Mouse (Mus musculus) gastrocnemius, postnatal 14 days (tissue): ENCODE data around the gene Entpd5. TPM values are rescaled to one million over a fixed set of nuclear protein-coding genes. Genes with fewer than 3 reads are reported as not detected.

Experiments used
- DNase-seq: peaks from one replicate; pipeline ENCODE4 v3.0.0; 2021; ENCODE audit warnings: mixed read lengths
- intact Hi-C: fragments of 180-260 bp; cut with DNase I; formaldehyde crosslinking; loops from one replicate; pipeline ENCODE4 v1.15.1; 2025; ENCODE audit warnings: low total_unique reads
- long read RNA-seq, 2 experiments: library from polyadenylated mRNA; stranded (forward); transcript quantifications; one replicate each; pipeline ENCODE4 v2.0.0; 2021
- total RNA-seq, 2 experiments: library from RNA; stranded (reverse); gene quantifications; 2 replicates each; pipeline ENCODE4 v1.2.3; 2021

The Entpd5 gene
- total RNA-seq: 1 to 10 TPM; 7.5 to 8.9 TPM
- long read RNA-seq, experiment 1, full-length matches to known transcripts: 6 of 7 reads
- long read RNA-seq, experiment 1, partial matches to known transcripts: 0 of 7 reads
- long read RNA-seq, experiment 1, other reads (novel, unspliced or antisense): 1 of 7 reads
- long read RNA-seq, experiment 2, full-length matches to known transcripts: 10 of 16 reads
- long read RNA-seq, experiment 2, partial matches to known transcripts: 0 of 16 reads
- long read RNA-seq, experiment 2, other reads (novel, unspliced or antisense): 6 of 16 reads

DNA sequence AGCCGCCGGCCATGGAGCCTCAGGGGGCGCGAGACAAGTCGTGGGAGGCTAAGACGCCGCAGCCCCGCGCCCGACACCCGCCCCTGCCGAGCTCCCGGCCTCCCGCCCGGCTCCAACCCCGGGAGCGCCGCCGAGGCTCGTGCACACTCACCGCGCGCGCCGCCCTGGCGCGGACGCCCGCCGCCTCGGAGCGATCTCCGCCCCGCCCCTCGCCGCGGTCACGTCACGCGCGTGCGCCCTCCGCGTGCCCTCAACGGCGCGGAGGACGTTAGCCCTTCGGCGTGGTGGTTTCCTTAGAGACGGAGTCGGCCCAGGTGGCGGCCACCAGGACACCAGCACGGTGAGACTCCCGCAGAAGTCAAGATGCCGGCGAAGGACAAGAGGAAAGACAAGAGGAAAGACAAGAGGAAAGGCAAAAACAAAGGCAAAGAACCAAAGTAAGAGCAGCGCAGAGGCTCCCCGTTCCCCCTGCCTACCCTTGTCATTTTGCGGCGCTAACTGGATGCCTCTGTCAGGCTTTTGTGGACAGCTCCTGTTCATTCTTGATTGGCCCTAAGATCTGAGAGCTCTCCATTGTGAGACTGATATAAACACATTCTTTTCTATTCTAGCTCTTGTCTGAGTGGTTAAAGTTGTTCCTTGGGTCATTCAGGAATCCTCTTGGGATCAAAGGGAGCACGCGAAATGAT lies at the start of gene Entpd5, which contains the start of gene Bbof1:
TSS of gene Entpd5 (minus strand) at position 211 of the 689 bp plus-strand sequence.
TSS of gene Bbof1 (plus strand) at position 253 of the 689 bp plus-strand sequence.
- intact Hi-C loops: no loop called here
- peak; percentile 90 for DNase-seq

DNA sequence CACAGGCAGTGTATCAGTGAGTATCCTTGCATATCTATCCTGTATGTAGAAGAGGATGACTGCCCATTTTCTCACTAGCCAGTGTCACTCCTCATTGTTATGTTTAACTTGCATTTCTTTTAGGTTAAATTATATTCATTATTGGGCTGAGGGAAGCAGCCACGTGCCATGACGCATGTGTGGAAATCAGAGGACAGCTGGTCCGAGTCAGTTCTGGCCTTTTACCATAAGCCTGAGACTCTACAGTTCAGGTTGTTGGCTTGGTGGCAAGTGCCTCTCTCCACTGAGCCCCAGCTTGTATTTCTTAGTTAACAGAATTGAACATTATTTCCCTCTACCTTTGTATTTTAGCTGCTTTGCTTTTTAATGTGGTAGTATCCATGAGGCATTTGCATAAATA lies 48.1 kb upstream of the Entpd5 start:
- intact Hi-C loops: no loop called here
- DNase-seq: no peak

GRCm38 (mm10) chr12:84451801-84452200 lies 43.0 kb upstream of the Entpd5 start:
- no peak for DNase-seq
- intact Hi-C loops: no loop called here

DNA sequence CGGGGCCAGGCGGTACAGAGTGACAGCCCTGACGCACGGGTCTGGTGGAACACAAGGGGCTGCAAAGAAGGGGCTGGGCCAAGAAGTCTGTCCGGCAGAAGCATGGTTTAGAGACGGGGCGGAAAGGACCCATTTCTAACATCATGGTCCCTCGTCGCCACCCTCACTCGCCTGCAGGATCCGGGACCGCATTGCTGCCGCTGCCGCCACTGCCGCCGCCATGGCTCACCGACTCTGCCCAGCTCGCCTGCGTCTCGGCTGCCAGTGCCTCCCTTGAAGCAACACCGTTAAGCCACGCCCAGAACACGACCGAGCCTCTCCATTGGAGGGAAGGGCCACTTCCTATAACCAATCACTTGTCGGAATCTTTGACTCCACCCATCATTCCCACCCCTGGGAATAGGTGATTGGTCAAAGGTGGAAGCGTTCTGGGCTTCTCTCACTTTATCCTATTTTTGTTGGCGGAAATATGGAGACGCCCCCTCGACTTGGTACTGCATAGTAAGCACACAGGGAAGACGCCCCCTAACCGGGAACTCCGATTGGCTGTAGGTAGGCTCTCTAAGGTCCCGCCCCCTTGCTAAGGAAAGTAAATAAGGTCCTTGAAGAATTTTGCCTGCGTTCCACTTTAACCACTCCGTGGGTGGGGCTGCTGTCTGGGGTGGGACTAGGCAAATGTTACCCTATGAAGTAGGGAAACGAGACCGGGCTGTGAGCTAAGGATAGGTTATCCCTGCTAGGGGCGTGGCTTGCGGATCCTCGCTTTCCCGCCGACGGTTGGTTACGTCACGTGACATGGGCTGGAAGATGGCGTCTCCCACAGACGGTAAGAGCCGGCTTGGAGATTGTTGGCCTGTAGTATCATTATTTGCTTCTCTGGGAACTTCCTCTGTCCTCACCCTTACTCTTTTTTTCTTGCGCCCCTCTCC lies 42.2 kb upstream of the Entpd5 start, which contains the start of the genes Aldh6a1 and Lin52:
TSS of gene Aldh6a1 (minus strand) at position 287 of the 929 bp plus-strand sequence.
TSS of gene Lin52 (plus strand) at position 705 of the 929 bp plus-strand sequence.
- DNase-seq: peak; percentile 96
- intact Hi-C loops: no loop called here

- intact Hi-C loops: no loop called here
- peak; percentile 6 for DNase-seq
Measured at GRCm38 (mm10) chr12:84450351-84450717, 41.5 kb upstream of the Entpd5 start.

GRCm38 (mm10) chr12:84449887-84450286 lies 41.1 kb upstream of the Entpd5 start:
- intact Hi-C loops: no loop called here

GRCm38 (mm10) chr12:84448181-84448580 lies 39.4 kb upstream of the Entpd5 start:
- DNase-seq: no peak
- intact Hi-C loops: no loop called here

More at GRCm38 (mm10) chr12:84449887-84450286, 41.1 kb upstream of the Entpd5 start:
- DNase-seq: no peak

DNA sequence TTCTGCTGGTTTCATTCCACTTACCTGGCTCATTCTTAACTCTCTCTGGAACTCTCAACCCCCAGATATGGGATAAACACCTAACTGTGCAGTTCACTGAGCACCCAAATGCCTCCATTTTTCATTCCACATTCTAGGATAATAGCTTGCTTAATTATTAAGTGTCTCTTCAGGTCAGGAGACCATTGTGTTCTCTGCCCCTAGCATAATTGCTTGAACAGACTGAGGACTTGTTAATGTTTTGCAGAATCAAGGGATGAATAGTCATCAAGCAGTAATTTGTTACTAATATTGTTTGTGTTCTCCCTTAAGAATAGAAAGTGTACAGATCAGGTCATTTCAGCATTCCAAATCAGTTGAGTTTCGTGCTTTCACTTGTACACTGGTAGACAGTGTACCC lies 38.6 kb upstream of the Entpd5 start:
- intact Hi-C loops: no loop called here

GRCm38 (mm10) chr12:84442526-84442925 lies 33.7 kb upstream of the Entpd5 start:
- DNase-seq: no peak
- intact Hi-C loops: no loop called here

More for the DNA sequence above, 38.6 kb upstream of the Entpd5 start:
- no peak for DNase-seq

DNA sequence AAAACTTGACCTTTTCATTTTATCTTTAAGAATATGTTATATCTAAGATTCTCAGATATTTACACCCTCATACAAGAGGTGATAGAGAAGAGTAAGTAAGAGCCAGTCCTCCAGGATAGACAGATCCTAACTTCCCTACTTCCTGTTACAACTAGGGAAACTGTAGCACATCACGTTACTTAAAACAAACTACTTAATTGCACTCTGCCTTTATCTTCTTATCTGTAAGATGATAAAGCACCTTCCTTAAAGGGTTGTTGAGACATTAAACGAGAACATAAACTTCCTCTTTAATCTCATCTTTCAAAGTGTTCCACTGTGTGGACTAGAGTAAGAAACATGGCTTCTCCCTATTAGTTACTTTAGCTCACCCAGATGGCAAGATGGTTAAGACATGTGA lies 29.9 kb upstream of the Entpd5 start:
- DNase-seq: no peak
- intact Hi-C loops: no loop called here

DNA sequence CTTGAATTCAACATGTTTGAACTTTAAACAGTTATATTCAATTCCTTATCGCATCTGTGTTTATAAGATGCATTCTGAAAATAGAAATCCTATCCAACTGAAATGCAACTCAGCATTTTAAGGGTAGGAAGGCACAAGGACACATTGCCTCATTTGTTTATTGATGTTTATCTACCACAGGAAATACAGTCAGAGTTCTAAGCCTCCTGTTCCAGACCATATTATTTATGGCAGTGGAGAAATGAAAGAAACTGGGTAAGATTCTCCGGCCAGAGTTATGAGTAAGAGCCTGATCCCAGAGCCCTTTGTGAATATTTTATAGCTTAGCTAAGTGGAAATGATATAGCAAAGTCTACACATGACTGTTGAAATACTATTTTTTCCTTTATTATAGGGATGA lies 21.0 kb upstream of the Entpd5 start:
- intact Hi-C loops: no loop called here

DNA sequence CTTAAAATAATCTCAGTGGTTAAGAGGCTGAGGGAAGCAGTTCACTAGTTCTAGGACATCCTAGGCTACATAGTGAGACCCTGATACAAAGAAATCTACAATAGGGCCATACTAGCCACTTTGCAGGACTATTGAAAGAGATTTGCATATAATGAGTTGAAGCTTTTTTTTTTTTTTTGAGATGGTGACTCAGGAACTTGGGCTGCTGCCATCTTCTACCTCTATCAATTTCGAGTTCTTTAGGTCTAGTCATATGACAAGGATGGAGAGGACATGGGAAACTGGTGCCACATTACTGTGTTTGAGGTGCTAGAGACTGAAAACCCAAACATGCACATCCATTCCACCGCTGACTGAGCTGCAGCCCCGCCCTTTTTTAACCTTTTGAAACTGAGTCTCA lies 15.2 kb upstream of the Entpd5 start:
- DNase-seq: no peak
- intact Hi-C loops: no loop called here

More for the DNA sequence above, 21.0 kb upstream of the Entpd5 start:
- no peak for DNase-seq

GRCm38 (mm10) chr12:84417605-84417922 lies 8.7 kb upstream of the Entpd5 start:
- DNase-seq: no peak
- intact Hi-C loops: no loop called here

- intact Hi-C loops: no loop called here
- peak; percentile 79 for DNase-seq
Measured at GRCm38 (mm10) chr12:84416834-84417604, 8.2 kb upstream of the Entpd5 start, which contains the start of gene Rnf113a2. TSS of gene Rnf113a2 (plus strand) at chr12:84417196.

DNA sequence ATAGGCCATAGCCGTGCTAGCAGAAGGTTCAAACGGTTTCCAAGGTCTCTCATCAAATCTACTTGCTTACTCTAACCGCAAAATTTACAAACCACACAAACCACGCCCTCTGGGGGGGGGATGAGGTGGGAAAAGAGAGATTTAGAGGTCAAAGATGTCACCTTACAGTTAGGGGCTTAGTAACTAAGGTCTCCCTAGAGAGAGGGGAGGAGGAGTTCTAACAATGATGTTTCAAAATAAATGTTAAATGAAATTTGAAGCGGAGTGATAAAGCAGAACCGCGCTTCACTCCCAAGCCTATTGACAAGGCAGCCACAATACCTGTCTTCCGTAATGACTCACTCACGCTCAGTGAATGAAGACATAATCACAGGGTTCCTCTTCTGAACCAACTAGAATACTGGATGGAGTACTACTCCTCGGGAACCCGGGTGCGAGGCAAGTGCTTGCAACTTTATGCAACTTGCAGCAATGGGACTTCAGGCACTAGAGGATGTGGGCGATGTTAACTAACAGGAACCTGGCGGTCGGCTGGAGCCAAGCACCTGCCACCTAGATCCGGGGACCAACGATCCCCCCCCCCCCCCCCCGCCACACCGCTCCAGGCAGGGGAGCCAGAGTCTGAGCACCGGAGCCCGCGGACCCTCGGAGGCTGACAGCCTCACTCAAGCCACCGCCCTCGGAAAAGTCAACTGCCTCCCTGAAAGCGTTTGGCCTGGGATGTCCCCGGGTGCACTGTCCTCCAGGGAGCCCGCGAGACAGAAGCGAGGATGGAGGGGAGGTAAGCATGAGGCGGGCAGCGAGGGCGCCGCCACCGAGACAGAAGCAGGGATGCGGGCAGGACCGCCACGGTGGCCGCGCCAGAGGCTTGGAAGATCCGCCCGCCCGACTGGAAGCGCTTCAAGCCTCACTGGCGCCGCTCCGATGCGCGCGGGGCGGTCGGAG lies 683 bp downstream of the Entpd5 start:
- intact Hi-C loops: no loop called here
- DNase-seq: no peak

DNA sequence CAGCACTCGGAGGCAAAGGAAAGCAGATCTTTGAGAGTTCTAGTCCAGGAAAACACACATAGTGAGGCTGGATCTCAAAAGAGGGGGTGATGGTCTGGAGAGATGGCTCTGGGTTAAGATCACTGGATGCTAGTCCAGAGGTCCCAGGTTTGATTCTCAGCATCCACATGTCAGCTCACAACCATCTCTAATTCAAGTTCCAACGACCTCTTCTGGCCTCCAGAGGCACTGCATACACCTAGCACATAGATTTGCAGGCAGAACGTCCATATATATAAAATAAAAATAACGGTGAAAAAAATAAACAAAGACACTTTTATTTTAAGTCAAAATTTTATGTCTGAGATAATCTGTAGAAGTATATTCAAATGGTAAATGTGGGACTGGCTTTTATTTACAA lies 1.6 kb downstream of the Entpd5 start:
- intact Hi-C loops: no loop called here
- no peak for DNase-seq

- no peak for DNase-seq
- intact Hi-C loops: no loop called here
Measured at GRCm38 (mm10) chr12:84404541-84404940, 4.3 kb downstream of the Entpd5 start.

DNA sequence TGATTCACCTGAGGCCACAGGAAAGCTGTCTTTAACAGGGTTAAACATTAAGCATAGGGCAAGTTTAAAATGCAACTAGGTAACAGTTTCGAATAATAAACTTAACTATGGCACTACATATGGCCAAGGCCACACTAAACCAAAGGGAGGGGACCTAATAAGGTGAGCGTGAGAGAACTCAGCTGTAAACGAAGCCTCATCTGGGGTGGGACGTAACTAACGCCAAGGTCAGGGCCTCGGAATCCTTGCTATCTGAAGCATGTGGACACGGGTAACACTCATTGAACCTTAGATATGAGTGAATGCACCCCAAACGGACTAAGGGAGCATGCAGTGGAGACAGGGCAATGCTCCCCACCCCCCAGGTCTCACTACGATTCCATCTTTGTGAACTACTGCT lies 5.9 kb downstream of the Entpd5 start:
- DNase-seq: no peak
- intact Hi-C loops: no loop called here
